Mouse (Mus musculus): ENCODE data around the gene Il15ra. TPM values are rescaled to one million over a fixed set of nuclear protein-coding genes. Genes with fewer than 3 reads are reported as not detected.

The Il15ra gene
- polyA plus RNA-seq, 1 experiment from 2014 or later: 1.5 TPM

GRCm38 (mm10) chr2:11718573-11718972 lies 13.5 kb downstream of the Il15ra start:
- WGBS: 86% methylated on average over 2 of the region's 2 CpGs
- H3K9ac ChIP-seq (ENCODE audit: low read depth, low read length): no peak overlapping the region
- H3K4me3 ChIP-seq (ENCODE audit: low read length): no peak overlapping the region
- no peak for ATAC-seq (ENCODE audit: low FRiP score, low TSS enrichment)
- H3K27me3 ChIP-seq (ENCODE audit: control insufficient read depth, insufficient read depth, low read length): no peaks in the 10 kb centered on the region
- H3K4me2 ChIP-seq (replicated peaks; ENCODE audit: low read depth, low read length): no peak overlapping the region
- H3K27ac ChIP-seq (ENCODE audit: low read depth, low read length): no peak overlapping the region
- H3K36me3 ChIP-seq (ENCODE audit: control insufficient read depth, insufficient read depth, low read length): no peaks in the 10 kb centered on the region
- no peaks in the 10 kb centered on the region for H3K9me3 ChIP-seq (ENCODE audit: control insufficient read depth, low read length)
- H3K4me1 ChIP-seq (ENCODE audit: control insufficient read depth, insufficient read depth, low read length): no peaks in the 10 kb centered on the region

DNA sequence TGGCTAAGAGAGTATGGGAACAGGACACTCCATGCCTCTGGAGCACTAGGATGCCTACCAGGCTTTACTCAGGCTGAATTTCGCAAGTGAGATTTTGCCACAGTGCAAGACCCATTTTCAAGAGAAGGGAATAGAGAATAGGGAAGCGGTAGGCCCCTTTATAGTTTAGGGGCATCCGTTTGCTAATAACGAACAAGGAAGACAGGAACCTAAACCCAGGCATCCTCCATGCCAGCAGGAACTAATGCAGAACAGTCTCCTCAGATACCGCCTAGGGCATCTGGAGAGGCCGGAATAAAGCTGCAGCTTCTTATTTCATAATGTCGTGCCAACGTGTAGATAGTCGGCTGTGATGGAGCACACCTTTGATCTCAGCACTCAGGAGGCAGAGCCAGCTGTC lies 17.5 kb downstream of the Il15ra start:
- Histone ChIP-seq H3K4me2 (replicated peaks; ENCODE audit: low read depth, low read length) (no peak overlapping the region), H3K4me1 (ENCODE audit: control insufficient read depth, insufficient read depth, low read length) (no peaks in the 10 kb centered on the region), H3K27me3 (ENCODE audit: control insufficient read depth, insufficient read depth, low read length) (no peaks in the 10 kb centered on the region), H3K9me3 (ENCODE audit: control insufficient read depth, low read length) (no peaks in the 10 kb centered on the region), H3K27ac (ENCODE audit: low read depth, low read length) (no peak overlapping the region), H3K36me3 (ENCODE audit: control insufficient read depth, insufficient read depth, low read length) (no peaks in the 10 kb centered on the region), H3K4me3 (ENCODE audit: low read length) (no peak overlapping the region), H3K9ac (ENCODE audit: low read depth, low read length) (no peak overlapping the region)
- WGBS: 87% methylated on average over 9 of the region's 9 CpGs
- ATAC-seq (ENCODE audit: low FRiP score, low TSS enrichment): no peak

GRCm38 (mm10) chr2:11727574-11727973 lies 22.5 kb downstream of the Il15ra start:
- H3K4me2 ChIP-seq (replicated peaks; ENCODE audit: low read depth, low read length): no peak overlapping the region
- no peaks in the 10 kb centered on the region for H3K4me1 ChIP-seq (ENCODE audit: control insufficient read depth, insufficient read depth, low read length)
- H3K36me3 ChIP-seq (ENCODE audit: control insufficient read depth, insufficient read depth, low read length): no peaks in the 10 kb centered on the region
- WGBS: 93% methylated on average over 5 of the region's 5 CpGs
- no peaks in the 10 kb centered on the region for H3K27me3 ChIP-seq (ENCODE audit: control insufficient read depth, insufficient read depth, low read length)
- H3K27ac ChIP-seq (ENCODE audit: low read depth, low read length): no peak overlapping the region
- H3K9ac ChIP-seq (ENCODE audit: low read depth, low read length): no peak overlapping the region
- no peak overlapping the region for H3K4me3 ChIP-seq (ENCODE audit: low read length)
- no peak for ATAC-seq (ENCODE audit: low FRiP score, low TSS enrichment)
- H3K9me3 ChIP-seq (ENCODE audit: control insufficient read depth, low read length): no peaks in the 10 kb centered on the region

GRCm38 (mm10) chr2:11729091-11729490 lies 24.0 kb downstream of the Il15ra start:
- Histone ChIP-seq H3K27ac (ENCODE audit: low read depth, low read length) (no peak overlapping the region), H3K36me3 (ENCODE audit: control insufficient read depth, insufficient read depth, low read length) (no peaks in the 10 kb centered on the region), H3K9me3 (ENCODE audit: control insufficient read depth, low read length) (no peaks in the 10 kb centered on the region), H3K4me1 (ENCODE audit: control insufficient read depth, insufficient read depth, low read length) (no peaks in the 10 kb centered on the region), H3K4me3 (ENCODE audit: low read length) (no peak overlapping the region), H3K4me2 (replicated peaks; ENCODE audit: low read depth, low read length) (no peak overlapping the region), H3K27me3 (ENCODE audit: control insufficient read depth, insufficient read depth, low read length) (no peaks in the 10 kb centered on the region), H3K9ac (ENCODE audit: low read depth, low read length) (no peak overlapping the region)
- ATAC-seq (ENCODE audit: low FRiP score, low TSS enrichment): no peak
- 58% methylated on average over 3 of the region's 3 CpGs for WGBS

DNA sequence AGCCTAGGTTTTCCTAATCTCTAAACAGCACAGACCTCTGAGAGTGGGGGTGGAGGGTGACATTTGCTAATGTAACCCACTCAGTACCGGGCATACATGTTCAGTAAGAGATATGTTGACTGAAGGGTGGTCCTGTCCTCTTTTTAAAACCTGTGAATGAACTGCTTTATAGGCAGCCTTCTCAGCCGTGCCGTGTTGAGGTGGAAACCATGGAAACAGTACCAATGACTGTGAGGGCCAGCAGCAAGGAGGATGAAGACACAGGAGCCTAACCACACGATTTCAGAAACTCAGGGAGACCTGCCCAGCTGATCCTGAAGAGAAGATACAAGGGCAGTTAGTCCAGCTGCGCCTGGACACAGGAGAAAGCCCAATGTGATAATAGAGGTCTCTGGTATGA lies 27.9 kb downstream of the Il15ra start:
- Histone ChIP-seq H3K4me3 (ENCODE audit: low read length) (no peak overlapping the region), H3K4me2 (replicated peaks; ENCODE audit: low read depth, low read length) (no peak overlapping the region), H3K9me3 (ENCODE audit: control insufficient read depth, low read length) (no peaks in the 10 kb centered on the region), H3K4me1 (ENCODE audit: control insufficient read depth, insufficient read depth, low read length) (no peaks in the 10 kb centered on the region), H3K27ac (ENCODE audit: low read depth, low read length) (no peak overlapping the region), H3K36me3 (ENCODE audit: control insufficient read depth, insufficient read depth, low read length) (no peaks in the 10 kb centered on the region), H3K27me3 (ENCODE audit: control insufficient read depth, insufficient read depth, low read length) (no peaks in the 10 kb centered on the region), H3K9ac (ENCODE audit: low read depth, low read length) (no peak overlapping the region)
- ATAC-seq (ENCODE audit: low FRiP score, low TSS enrichment): no peak
- WGBS: 78% methylated on average over 5 of the region's 5 CpGs

DNA sequence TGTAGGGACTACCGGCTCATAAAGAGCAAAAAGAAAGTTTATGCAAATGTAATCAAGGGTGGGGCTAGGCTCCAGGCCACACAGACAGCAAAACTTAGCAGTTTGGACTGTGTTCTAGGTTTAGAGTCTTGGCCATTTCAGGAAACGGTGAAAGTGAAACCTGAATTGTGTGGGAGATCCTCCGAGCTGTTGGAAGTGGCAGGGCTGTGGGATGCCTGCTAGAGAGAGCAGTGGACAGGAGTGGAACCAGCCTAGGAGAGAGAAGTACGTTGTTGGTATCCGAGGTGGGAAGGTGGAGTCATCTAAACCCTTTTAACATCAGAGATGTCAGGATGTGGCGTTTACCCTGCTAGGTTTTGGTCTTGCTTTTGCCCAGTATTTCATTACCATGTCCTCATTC lies 30.8 kb downstream of the Il15ra start:
- ATAC-seq (ENCODE audit: low FRiP score, low TSS enrichment): no peak
- Histone ChIP-seq H3K4me1 (ENCODE audit: control insufficient read depth, insufficient read depth, low read length) (no peaks in the 10 kb centered on the region), H3K27ac (ENCODE audit: low read depth, low read length) (no peak overlapping the region), H3K4me3 (ENCODE audit: low read length) (no peak overlapping the region), H3K4me2 (replicated peaks; ENCODE audit: low read depth, low read length) (no peak overlapping the region), H3K36me3 (ENCODE audit: control insufficient read depth, insufficient read depth, low read length) (peaks cover 7% of the 10 kb centered on the region), H3K9me3 (ENCODE audit: control insufficient read depth, low read length) (no peaks in the 10 kb centered on the region), H3K27me3 (ENCODE audit: control insufficient read depth, insufficient read depth, low read length) (no peaks in the 10 kb centered on the region), H3K9ac (ENCODE audit: low read depth, low read length) (no peak overlapping the region)
- 82% methylated on average over 6 of the region's 6 CpGs for WGBS

DNA sequence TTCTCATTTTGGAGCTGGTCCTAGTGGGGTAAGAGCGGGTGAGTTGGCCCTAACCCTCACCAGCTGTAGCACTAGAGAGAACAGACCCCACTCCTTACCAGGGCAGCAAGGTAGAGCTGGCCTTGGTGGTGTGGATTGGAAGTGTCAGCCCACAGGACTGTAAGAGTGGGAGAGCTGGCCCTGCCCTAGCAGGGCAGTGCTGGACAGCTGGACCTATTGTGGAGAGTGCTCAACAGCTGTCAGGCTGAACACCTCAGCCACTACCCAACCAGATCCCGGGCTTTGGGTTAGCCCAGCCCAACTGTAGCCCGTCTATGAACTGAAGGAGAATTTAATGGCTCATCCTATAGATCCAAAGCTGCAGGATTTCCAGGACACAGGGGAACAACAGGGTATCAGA lies 33.7 kb downstream of the Il15ra start:
- Histone ChIP-seq H3K9me3 (ENCODE audit: control insufficient read depth, low read length) (no peaks in the 10 kb centered on the region), H3K9ac (ENCODE audit: low read depth, low read length) (no peak overlapping the region), H3K4me2 (replicated peaks; ENCODE audit: low read depth, low read length) (no peak overlapping the region), H3K36me3 (ENCODE audit: control insufficient read depth, insufficient read depth, low read length) (peaks cover 36% of the 10 kb centered on the region), H3K4me1 (ENCODE audit: control insufficient read depth, insufficient read depth, low read length) (no peaks in the 10 kb centered on the region), H3K4me3 (ENCODE audit: low read length) (no peak overlapping the region), H3K27me3 (ENCODE audit: control insufficient read depth, insufficient read depth, low read length) (no peaks in the 10 kb centered on the region), H3K27ac (ENCODE audit: low read depth, low read length) (no peak overlapping the region)
- 89% methylated on average over 3 of the region's 3 CpGs for WGBS
- ATAC-seq (ENCODE audit: low FRiP score, low TSS enrichment): no peak

- H3K4me2 ChIP-seq (replicated peaks; ENCODE audit: low read depth, low read length): no peak overlapping the region
- H3K27ac ChIP-seq (ENCODE audit: low read depth, low read length): no peak overlapping the region
- H3K27me3 ChIP-seq (ENCODE audit: control insufficient read depth, insufficient read depth, low read length): no peaks in the 10 kb centered on the region
- H3K36me3 ChIP-seq (ENCODE audit: control insufficient read depth, insufficient read depth, low read length): peaks cover 40% of the 10 kb centered on the region
- no peak for ATAC-seq (ENCODE audit: low FRiP score, low TSS enrichment)
- no peaks in the 10 kb centered on the region for H3K4me1 ChIP-seq (ENCODE audit: control insufficient read depth, insufficient read depth, low read length)
- H3K9me3 ChIP-seq (ENCODE audit: control insufficient read depth, low read length): no peaks in the 10 kb centered on the region
- 95% methylated on average over 4 of the region's 4 CpGs for WGBS
- no peak overlapping the region for H3K9ac ChIP-seq (ENCODE audit: low read depth, low read length)
- H3K4me3 ChIP-seq (ENCODE audit: low read length): no peak overlapping the region
Measured at GRCm38 (mm10) chr2:11739516-11740051, 34.5 kb downstream of the Il15ra start.

DNA sequence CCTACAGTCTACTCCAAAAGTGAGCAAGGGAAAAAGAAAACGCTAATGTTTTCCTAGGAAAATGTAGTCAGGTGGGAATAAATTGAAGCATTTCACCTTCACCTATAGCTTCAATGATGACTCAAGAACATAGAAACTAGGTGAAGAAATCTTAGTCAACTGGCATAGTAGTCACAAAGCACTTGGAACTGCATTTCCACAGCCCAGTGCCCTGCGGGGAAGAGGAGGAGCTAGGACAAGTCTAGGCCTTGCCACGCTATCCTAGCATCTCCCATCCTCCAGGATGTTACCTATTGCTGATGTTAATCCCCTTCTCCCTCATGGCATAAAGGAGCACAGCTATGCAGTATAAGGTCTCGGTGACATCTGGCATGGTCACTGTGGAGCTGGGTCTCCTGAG lies 57.5 kb downstream of the Il15ra start:
- Histone ChIP-seq H3K9ac (ENCODE audit: low read depth, low read length) (no peak overlapping the region), H3K4me2 (replicated peaks; ENCODE audit: low read depth, low read length) (no peak overlapping the region), H3K4me3 (ENCODE audit: low read length) (no peak overlapping the region), H3K4me1 (ENCODE audit: control insufficient read depth, insufficient read depth, low read length) (no peaks in the 10 kb centered on the region), H3K36me3 (ENCODE audit: control insufficient read depth, insufficient read depth, low read length) (peaks cover 98% of the 10 kb centered on the region), H3K27ac (ENCODE audit: low read depth, low read length) (no peak overlapping the region), H3K9me3 (ENCODE audit: control insufficient read depth, low read length) (no peaks in the 10 kb centered on the region), H3K27me3 (ENCODE audit: control insufficient read depth, insufficient read depth, low read length) (no peaks in the 10 kb centered on the region)
- ATAC-seq (ENCODE audit: low FRiP score, low TSS enrichment): no peak
- 98% methylated on average over 4 of the region's 4 CpGs for WGBS
